Mouse (Mus musculus) embryonic fibroblast, embryonic 13.5 days (primary cell): ENCODE measurements around the gene Tmem51.

Experiments used
- CTCF ChIP-seq: IDR thresholded peaks from 2 replicates; pipeline ENCODE4 v1.5.1; 2011; ENCODE audit warnings: mild to moderate bottlenecking, control low read depth, low read length, moderate library complexity, borderline replicate concordance; ENCODE audit not compliant: insufficient read depth
- POLR2A ChIP-seq: IDR thresholded peaks from 2 replicates; pipeline ENCODE4 v1.6.1; 2011; ENCODE audit warnings: low read depth, mild to moderate bottlenecking, control low read depth, low read length, moderate library complexity

- TF ChIP-seq CTCF (no peak), POLR2A (no peak)
Observed at GRCm38 (mm10) chr4:142061485-142062240, 22.4 kb downstream of the Tmem51 start.
